In genomic region chr7:118797600-118797999, GRCm38 (mm10) we compare ENCODE assay signal across 25 mouse cellular contexts. TPM values are rescaled to one million over a fixed set of nuclear protein-coding genes. Genes with fewer than 3 reads are reported as not detected.
A peak's percentile ranks its signal among the peaks of the same experiment; 100 is the strongest.
DNase-seq lines count a peak whose midpoint lies in the region; ATAC-seq and TF ChIP-seq lines count a peak whose summit lies in the region.
"Had no signal": no experiment of that assay in that cellular context is flagged by ENCODE, and none has a peak within 500 bp of the region (broad histone marks: within the 10 kb centered on the region; RNA-seq: fewer than 3 reads in every experiment).

No protein-coding gene starts in this region.

- H3K27me3 ChIP-seq in heart, adult 2 months (ENCODE audit: control insufficient read depth, insufficient read depth, low read length), result no peaks in the 10 kb centered on the region
- no peaks in the 10 kb centered on the region for H3K27me3 ChIP-seq in megakaryocyte, embryonic 14.5 days (replicated peaks)
- H3K27me3 ChIP-seq in small intestine, adult 2 months (ENCODE audit: control insufficient read depth, insufficient read depth, low read length), result no peaks in the 10 kb centered on the region
- H3K27me3 ChIP-seq in midbrain, embryonic 10.5 days (ENCODE audit: low read depth, poor library complexity, severe bottlenecking), result no peaks in the 10 kb centered on the region
- H3K27me3 ChIP-seq: intestine, embryonic 15.5 days; liver, embryonic 13.5 days; midbrain, embryonic 13.5 days; neural tube, embryonic 13.5 days had no signal

- intact Hi-C loops in heart, adult 2 months (cut with DNase I), result no loop called here

- DNase-seq in heart, adult 2 months, result peak; percentile 33 to 38
- DNase-seq in heart, adult 9 months (ENCODE audit: low spot score in 2 of 2), result no peak
- DNase-seq in cerebellum, adult 11-12 months, result no peak
- no peak for DNase-seq in midbrain, embryonic 10.5 days (ENCODE audit: low spot score)
- DNase-seq: adrenal gland, postnatal 25 days; cerebellum, adult 8-10 months; cerebellum, postnatal 25 days; gastrocnemius, postnatal 25 days; kidney, adult 2 months; kidney, postnatal 36 days; left cerebral cortex, postnatal 4 days; liver, embryonic 13.5 days; lung, adult 2 months; lung, postnatal 10 days; thymus, postnatal 14 days had no signal

- no peaks in the 10 kb centered on the region for H3K9me3 ChIP-seq in megakaryocyte, embryonic 14.5 days
- H3K9me3 ChIP-seq in midbrain, embryonic 10.5 days (replicated peaks), result no peaks in the 10 kb centered on the region
- H3K9me3 ChIP-seq: intestine, embryonic 15.5 days; liver, embryonic 13.5 days; midbrain, embryonic 13.5 days; neural tube, embryonic 13.5 days had no signal

- no peak overlapping the region for H3K9ac ChIP-seq in heart, adult 2 months (ENCODE audit: low read depth, low read length)
- H3K9ac ChIP-seq: intestine, embryonic 15.5 days; liver, embryonic 13.5 days; midbrain, embryonic 13.5 days; neural tube, embryonic 13.5 days had no signal

- peak overlapping the region; percentile 48; the same call in 1 of the 2 replicates for H3K27ac ChIP-seq in heart, adult 2 months
- peak overlapping the region; percentile 64 for H3K27ac ChIP-seq in bone marrow, adult 2 months (ENCODE audit: control insufficient read depth, insufficient read depth, low read depth, low read length, poor library complexity)
- 0 out of 2 replicates have a peak overlapping the region, but pooled peaks have one; percentile 28 for H3K27ac ChIP-seq in small intestine, adult 2 months (ENCODE audit: insufficient read depth, low read depth, low read length)
- no peak overlapping the region for H3K27ac ChIP-seq in midbrain, embryonic 10.5 days (replicated peaks)
- H3K27ac ChIP-seq: hindbrain, postnatal 0 days; intestine, embryonic 15.5 days; liver, embryonic 13.5 days; midbrain, embryonic 13.5 days; neural tube, embryonic 13.5 days had no signal

- TF ChIP-seq CTCF in heart, adult 2 months (IDR thresholded peaks at IDR 0.05), result no peak
- no peak for TF ChIP-seq CTCF in bone marrow, adult 2 months (IDR thresholded peaks at IDR 0.05; ENCODE audit: control insufficient read depth, insufficient read depth, low read length)
- no peak for TF ChIP-seq CTCF in small intestine, adult 2 months (IDR thresholded peaks at IDR 0.05; ENCODE audit: extremely low read depth, insufficient read length, insufficient replicate concordance, low read depth, low read length)

- ATAC-seq in megakaryocyte, adult 5-6 weeks (ENCODE audit: poor library complexity, severe bottlenecking), result no peak
- ATAC-seq: CD4-positive, CD25-positive, alpha-beta regulatory T cell, adult 4 months; forebrain, embryonic 14.5 days; hindbrain, postnatal 0 days; intestine, embryonic 15.5 days; midbrain, embryonic 13.5 days had no signal

- H3K4me1 ChIP-seq in heart, adult 2 months (ENCODE audit: control insufficient read depth, insufficient read depth, low read length), result peaks cover 1% of the 10 kb centered on the region; the same call in 1 of the 2 replicates
- H3K4me1 ChIP-seq in megakaryocyte, embryonic 14.5 days, result peaks cover 43% of the 10 kb centered on the region
- peaks cover 10% of the 10 kb centered on the region for H3K4me1 ChIP-seq in bone marrow, adult 2 months (ENCODE audit: control insufficient read depth, insufficient read depth, low read length)
- no peaks in the 10 kb centered on the region for H3K4me1 ChIP-seq in small intestine, adult 2 months (ENCODE audit: control insufficient read depth, insufficient read depth, insufficient read length, low read length)
- H3K4me1 ChIP-seq in midbrain, embryonic 10.5 days, result peaks cover 8% of the 10 kb centered on the region
- H3K4me1 ChIP-seq: intestine, embryonic 15.5 days; neural tube, embryonic 13.5 days had no signal

- 32% methylated on average over 7 of the region's 7 CpGs for WGBS in heart, adult 2 months
- 61% methylated on average over 7 of the region's 7 CpGs for WGBS in bone marrow, adult 2 months
- 80% methylated on average over 7 of the region's 7 CpGs for WGBS in small intestine, adult 2 months
- WGBS in midbrain, embryonic 10.5 days, result 85% methylated on average over 7 of the region's 7 CpGs

- no peaks in the 10 kb centered on the region for H3K79me2 ChIP-seq in heart, adult 2 months (replicated peaks; ENCODE audit: control insufficient read depth, insufficient read depth, low read length)

- H3K36me3 ChIP-seq in heart, adult 2 months (ENCODE audit: control insufficient read depth, insufficient read depth, low read length), result no peaks in the 10 kb centered on the region
- H3K36me3 ChIP-seq in megakaryocyte, embryonic 14.5 days (replicated peaks; ENCODE audit: low read length), result peaks cover 81% of the 10 kb centered on the region
- H3K36me3 ChIP-seq in small intestine, adult 2 months (ENCODE audit: control insufficient read depth, insufficient read depth, low read length), result peaks cover 31% of the 10 kb centered on the region
- peaks cover 55% of the 10 kb centered on the region for H3K36me3 ChIP-seq in midbrain, embryonic 10.5 days

- no peak for TF ChIP-seq POLR2A in heart, adult 2 months (IDR thresholded peaks at IDR 0.05; ENCODE audit: insufficient read depth, low read depth, low read length)
- TF ChIP-seq POLR2A in bone marrow, adult 2 months (IDR thresholded peaks at IDR 0.05; ENCODE audit: borderline replicate concordance, control insufficient read depth, low read depth, low read length), result no peak
- TF ChIP-seq POLR2A in small intestine, adult 2 months (IDR thresholded peaks at IDR 0.05; ENCODE audit: low read depth, low read length), result no peak

- TF ChIP-seq EP300 in heart, adult 2 months (IDR thresholded peaks at IDR 0.05; ENCODE audit: insufficient read depth, low read depth, low read length), result no peak

- H3K4me3 ChIP-seq in heart, adult 2 months, result no peak overlapping the region
- H3K4me3 ChIP-seq in megakaryocyte, embryonic 14.5 days (replicated peaks), result peak overlapping the region; percentile 70
- H3K4me3 ChIP-seq in bone marrow, adult 2 months (replicated peaks; ENCODE audit: control insufficient read depth, low read depth, low read length), result no peak overlapping the region
- no peak overlapping the region for H3K4me3 ChIP-seq in small intestine, adult 2 months (ENCODE audit: low read depth, low read length)
- H3K4me3 ChIP-seq in midbrain, embryonic 10.5 days, result no peak overlapping the region
- H3K4me3 ChIP-seq: intestine, embryonic 15.5 days; liver, embryonic 13.5 days; midbrain, embryonic 13.5 days; neural tube, embryonic 13.5 days had no signal

RNA-seq across cellular contexts. Expression of gene Vps35l, which starts 57.6 kb away (rescaled TPM):
- total RNA-seq in heart, adult 2 months (2021), result 10 to 100 TPM; 21.0 to 21.7 TPM
- 26.5 and 30.2 TPM in 2 replicates for polyA plus RNA-seq in heart, adult 2 months (2012; rRNA removed)
- polyA plus RNA-seq in megakaryocyte, embryonic 14.5 days (2012; ENCODE audit: insufficient read depth, low replicate concordance), result 11.1 and 13.2 TPM in 2 replicates
- 40.4 and 51.6 TPM in 2 replicates for total RNA-seq in megakaryocyte, adult 5-6 weeks (2015)
- 49.5 and 49.7 TPM in 2 replicates for total RNA-seq in megakaryocyte, adult 5-6 weeks (2017)
- 22.9 and 31.1 TPM in 2 replicates for polyA plus RNA-seq in bone marrow, adult 2 months (2011; ENCODE audit: insufficient read depth, insufficient read length, low replicate concordance, missing spikeins)
- 18.3 and 29.9 TPM in 2 replicates for polyA plus RNA-seq in small intestine, adult 2 months (2012; rRNA removed)
- 68.6 and 84.0 TPM in 2 replicates for polyA plus RNA-seq in midbrain, embryonic 10.5 days (2016; fragmentation: Nextera tagmentation; extraction: Ambion mirVana)

RNA-seq across cellular contexts. Expression of gene Iqck, which starts 58.0 kb away (rescaled TPM):
- under 1 TPM; 0.29 to 0.32 TPM for total RNA-seq in heart, adult 2 months (2021)
- 0.70 and 0.88 TPM in 2 replicates for polyA plus RNA-seq in heart, adult 2 months (2012; rRNA removed)
- polyA plus RNA-seq in megakaryocyte, embryonic 14.5 days (2012; ENCODE audit: insufficient read depth, low replicate concordance), result 0.08 TPM in 1 of 2 replicates, not detected in the other
- 0.48 TPM in 1 of 2 replicates, not detected in the other for total RNA-seq in megakaryocyte, adult 5-6 weeks (2015)
- 0.40 TPM in 1 of 2 replicates, not detected in the other for total RNA-seq in megakaryocyte, adult 5-6 weeks (2017)
- polyA plus RNA-seq in bone marrow, adult 2 months (2011; ENCODE audit: insufficient read depth, insufficient read length, low replicate concordance, missing spikeins), result not detected in 2 replicates
- 0.15 and 0.48 TPM in 2 replicates for polyA plus RNA-seq in small intestine, adult 2 months (2012; rRNA removed)
- 3.9 and 6.2 TPM in 2 replicates for polyA plus RNA-seq in midbrain, embryonic 10.5 days (2016; fragmentation: Nextera tagmentation; extraction: Ambion mirVana)

RNA-seq across cellular contexts. Expression of gene Knop1, which starts 58.5 kb away (rescaled TPM):
- 10 to 100 TPM; 13.7 to 14.0 TPM for total RNA-seq in heart, adult 2 months (2021)
- 5.3 and 9.8 TPM in 2 replicates for polyA plus RNA-seq in heart, adult 2 months (2012; rRNA removed)
- 0.97 and 13.4 TPM in 2 replicates for polyA plus RNA-seq in megakaryocyte, embryonic 14.5 days (2012; ENCODE audit: insufficient read depth, low replicate concordance)
- 12.1 and 13.2 TPM in 2 replicates for total RNA-seq in megakaryocyte, adult 5-6 weeks (2015)
- total RNA-seq in megakaryocyte, adult 5-6 weeks (2017), result 20.2 and 40.0 TPM in 2 replicates
- polyA plus RNA-seq in bone marrow, adult 2 months (2011; ENCODE audit: insufficient read depth, insufficient read length, low replicate concordance, missing spikeins), result 11.1 and 34.6 TPM in 2 replicates
- 1.3 and 1.9 TPM in 2 replicates for polyA plus RNA-seq in small intestine, adult 2 months (2012; rRNA removed)
- 129 and 141 TPM in 2 replicates for polyA plus RNA-seq in midbrain, embryonic 10.5 days (2016; fragmentation: Nextera tagmentation; extraction: Ambion mirVana)

Comparison
In these comparisons a context has a peak if more than half of its experiments do, and no peak if none do; other contexts are left out.
1. DNase-seq: peak in heart, adult 2 months (2 of 2); none in heart, adult 9 months (0 of 2), cerebellum, adult 11-12 months (single experiment) and midbrain, embryonic 10.5 days (single experiment).